In genomic region chr8:10798444-10798843, GRCm38 (mm10) we compare ENCODE assay signal across 24 mouse cellular contexts.
A peak's percentile ranks its signal among the peaks of the same experiment; 100 is the strongest.
DNase-seq lines count a peak whose midpoint lies in the region; ATAC-seq and TF ChIP-seq lines count a peak whose summit lies in the region.
"Had no signal": no experiment of that assay in that cellular context is flagged by ENCODE, and none has a peak within 500 bp of the region (broad histone marks: within the 10 kb centered on the region; RNA-seq: fewer than 3 reads in every experiment).

No protein-coding gene starts in this region.

- no peaks in the 10 kb centered on the region for H3K79me2 ChIP-seq in CH12.LX (replicated peaks; ENCODE audit: control insufficient read depth, extremely low read depth, insufficient read depth, poor library complexity, severe bottlenecking)

- 74% methylated on average over 1 of the region's 1 CpGs for WGBS in midbrain, embryonic 10.5 days
- WGBS in midbrain, embryonic 16.5 days: 100% methylated on average over 1 of the region's 1 CpGs
- WGBS in heart, embryonic 12.5 days: 72% methylated on average over 1 of the region's 1 CpGs

- peaks cover 35% of the 10 kb centered on the region for H3K4me1 ChIP-seq in midbrain, embryonic 10.5 days
- H3K4me1 ChIP-seq in midbrain, embryonic 16.5 days (ENCODE audit: control insufficient read depth, insufficient read depth, low read length): peaks cover 13% of the 10 kb centered on the region
- peaks cover 4 to 26% of the 10 kb centered on the region in 2 experiments; a peak in 3 of 4 replicates for H3K4me1 ChIP-seq in CH12.LX (ENCODE audit: control insufficient read depth in 1 of 2, insufficient read depth in 2 of 2)
- H3K4me1 ChIP-seq in heart, embryonic 12.5 days (replicated peaks): peaks cover 17% of the 10 kb centered on the region
- H3K4me1 ChIP-seq: embryonic facial prominence, embryonic 13.5 days had no signal

- TF ChIP-seq CTCF in CH12.LX (conservative IDR thresholded peaks at IDR 0.05 in 1 of 2, IDR thresholded peaks at IDR 0.05 in 1 of 2; ENCODE audit: low read depth in 2 of 2, low read length in 2 of 2) (no peak), Patski (IDR thresholded peaks at IDR 0.05) (no peak)

- TF ChIP-seq POLR2A in CH12.LX (IDR thresholded peaks at IDR 0.05; ENCODE audit: low read depth, low read length): no peak

- H3K4me2 ChIP-seq in midbrain, embryonic 16.5 days (ENCODE audit: low read length): no peak overlapping the region
- H3K4me2 ChIP-seq in CH12.LX (ENCODE audit: insufficient read depth, low read depth, poor library complexity, severe bottlenecking): no peak overlapping the region
- H3K4me2 ChIP-seq in heart, embryonic 12.5 days: no peak overlapping the region
- H3K4me2 ChIP-seq: embryonic facial prominence, embryonic 13.5 days; embryonic facial prominence, embryonic 15.5 days; forebrain, embryonic 12.5 days had no signal

- no peak for TF ChIP-seq RAD21 in CH12.LX (IDR thresholded peaks at IDR 0.05; ENCODE audit: low read depth, low read length)

- dilution Hi-C loops in CH12.LX (cut with MboI; ENCODE audit: extremely low pct_ligation_motif_present, extremely low pct_unique_long_range_greater_than_20kb, low sequenced_read_pairs): no loop called here

- H3K36me3 ChIP-seq in midbrain, embryonic 10.5 days: no peaks in the 10 kb centered on the region
- H3K36me3 ChIP-seq in midbrain, embryonic 16.5 days (ENCODE audit: control insufficient read depth, insufficient read depth, low read length): no peaks in the 10 kb centered on the region
- H3K36me3 ChIP-seq in CH12.LX (replicated peaks in 1 of 2; ENCODE audit: control insufficient read depth in 1 of 2, insufficient read depth in 1 of 2, low read length in 1 of 2): no peaks in the 10 kb centered on the region
- no peaks in the 10 kb centered on the region for H3K36me3 ChIP-seq in heart, embryonic 12.5 days
- H3K36me3 ChIP-seq: embryonic facial prominence, embryonic 13.5 days; embryonic facial prominence, embryonic 15.5 days; forebrain, embryonic 10.5 days; forebrain, embryonic 12.5 days had no signal

- CTCF ChIA-PET in Patski (lab: Charles Lee): interaction anchor here (1.6 kb wide), 1 partner anchor 147 kb away, joined by 5 read pairs; no protein-coding TSS in a partner anchor

- no peaks in the 10 kb centered on the region for H3K9me3 ChIP-seq in midbrain, embryonic 10.5 days (replicated peaks)
- H3K9me3 ChIP-seq in midbrain, embryonic 16.5 days (replicated peaks; ENCODE audit: control insufficient read depth, low read length, poor library complexity, severe bottlenecking): no peaks in the 10 kb centered on the region
- no peaks in the 10 kb centered on the region for H3K9me3 ChIP-seq in CH12.LX (replicated peaks; ENCODE audit: low read length)
- no peaks in the 10 kb centered on the region for H3K9me3 ChIP-seq in heart, embryonic 12.5 days (replicated peaks)
- H3K9me3 ChIP-seq: embryonic facial prominence, embryonic 13.5 days; embryonic facial prominence, embryonic 15.5 days; forebrain, embryonic 10.5 days; forebrain, embryonic 12.5 days had no signal

- no peak for DNase-seq in midbrain, embryonic 10.5 days (ENCODE audit: low spot score)
- peak; percentile 6 for DNase-seq in CH12.LX (ENCODE audit: extremely low read depth)
- peak; percentile 89 for DNase-seq in Patski (ENCODE audit: low read depth, low spot score)
- DNase-seq in MN1 (ENCODE audit: low spot score): no peak
- DNase-seq: adrenal gland, adult 8-10 months; adrenal gland, postnatal 14 days; adrenal gland, postnatal 36 days; B cell, adult 2 months; cerebellum, adult 11-12 months; cerebellum, adult 2 months; cerebellum, adult 9-10 months; cerebellum, postnatal 10 days; cerebellum, postnatal 25 days had no signal

- no peak overlapping the region for H3K4me3 ChIP-seq in midbrain, embryonic 10.5 days
- no peak overlapping the region for H3K4me3 ChIP-seq in midbrain, embryonic 16.5 days (ENCODE audit: low read depth, low read length)
- H3K4me3 ChIP-seq in CH12.LX (replicated peaks in 1 of 3; ENCODE audit: low read depth in 2 of 3, low read length in 2 of 3, poor library complexity in 1 of 3): no peak overlapping the region
- no peak overlapping the region for H3K4me3 ChIP-seq in heart, embryonic 12.5 days
- H3K4me3 ChIP-seq: embryonic facial prominence, embryonic 13.5 days; embryonic facial prominence, embryonic 15.5 days; erythroblast, embryonic 14.5 days; forebrain, embryonic 10.5 days; forebrain, embryonic 12.5 days had no signal

- no peak for ATAC-seq in midbrain, embryonic 16.5 days
- ATAC-seq in Patski: peak; percentile 90
- ATAC-seq in heart, embryonic 12.5 days (ENCODE audit: insufficient number of reproducible peaks, low FRiP score): no peak
- ATAC-seq: activated CD4-positive, CD25-positive, alpha-beta regulatory T cell, adult 4 months; CD4-positive, CD25-positive, alpha-beta regulatory T cell, adult 4 months; forebrain, embryonic 14.5 days; forebrain, embryonic 16.5 days had no signal

- H3K27me3 ChIP-seq in midbrain, embryonic 10.5 days (ENCODE audit: low read depth, poor library complexity, severe bottlenecking): no peaks in the 10 kb centered on the region
- no peaks in the 10 kb centered on the region for H3K27me3 ChIP-seq in midbrain, embryonic 16.5 days (ENCODE audit: control insufficient read depth, insufficient read depth, low read depth, low read length)
- no peaks in the 10 kb centered on the region for H3K27me3 ChIP-seq in CH12.LX (replicated peaks)
- no peaks in the 10 kb centered on the region for H3K27me3 ChIP-seq in Patski
- H3K27me3 ChIP-seq in heart, embryonic 12.5 days (replicated peaks): no peaks in the 10 kb centered on the region
- H3K27me3 ChIP-seq: embryonic facial prominence, embryonic 13.5 days; embryonic facial prominence, embryonic 15.5 days; forebrain, embryonic 12.5 days had no signal

- TF ChIP-seq EP300 in CH12.LX (IDR thresholded peaks at IDR 0.05; ENCODE audit: low read length): no peak

- peak overlapping the region; percentile 7; the same call in 1 of the 2 replicates for H3K27ac ChIP-seq in midbrain, embryonic 10.5 days (replicated peaks)
- H3K27ac ChIP-seq in midbrain, embryonic 16.5 days (ENCODE audit: low read length): no peak overlapping the region
- H3K27ac ChIP-seq in CH12.LX (ENCODE audit: insufficient read depth, low read depth): no peak overlapping the region
- H3K27ac ChIP-seq in heart, embryonic 12.5 days (ENCODE audit: poor library complexity, severe bottlenecking): no peak overlapping the region
- H3K27ac ChIP-seq: embryonic facial prominence, embryonic 13.5 days; embryonic facial prominence, embryonic 15.5 days; forebrain, embryonic 10.5 days; forebrain, embryonic 12.5 days had no signal

- H3K9ac ChIP-seq in midbrain, embryonic 16.5 days (ENCODE audit: low read depth, low read length): no peak overlapping the region
- H3K9ac ChIP-seq in CH12.LX (ENCODE audit: insufficient read depth, low read depth): no peak overlapping the region
- H3K9ac ChIP-seq in heart, embryonic 12.5 days: no peak overlapping the region
- H3K9ac ChIP-seq: embryonic facial prominence, embryonic 13.5 days; embryonic facial prominence, embryonic 15.5 days; forebrain, embryonic 12.5 days had no signal

- in situ Hi-C loops in CH12.LX (cut with MboI; ENCODE audit: low pct_ligation_motif_present, low pct_unique_long_range_greater_than_20kb, low sequenced_read_pairs): no loop called here
- in situ Hi-C loops in Patski (cut with MboI; ENCODE audit: low pct_unique_long_range_greater_than_20kb): no loop called here

- POLR2A ChIA-PET in Patski (lab: Charles Lee): interaction anchor here (1.3 kb wide), 1 partner anchor 159 kb away, joined by 3 read pairs; no protein-coding TSS in a partner anchor

TF ChIP-seq in CH12.LX, 34 proteins besides CTCF, POLR2A, EP300 and RAD21:
- TF ChIP-seq ELF1 (IDR thresholded peaks at IDR 0.05; ENCODE audit: low read depth, low read length): no peak
- TF ChIP-seq POLR2AphosphoS2 (IDR thresholded peaks at IDR 0.05; ENCODE audit: low read depth, low read length): no peak
- TF ChIP-seq MYC (IDR thresholded peaks at IDR 0.05; ENCODE audit: low read depth, low read length): no peak
- no peak for TF ChIP-seq MAZ (IDR thresholded peaks at IDR 0.05; ENCODE audit: low read depth, low read length)
- no peak for TF ChIP-seq MAFK (IDR thresholded peaks at IDR 0.05; ENCODE audit: insufficient replicate concordance, low read length)
- no peak for TF ChIP-seq PAX5 (IDR thresholded peaks at IDR 0.05; ENCODE audit: low read length)
- no peak for TF ChIP-seq CHD1 (IDR thresholded peaks at IDR 0.05; ENCODE audit: low read depth, low read length)
- TF ChIP-seq ETS1 (conservative IDR thresholded peaks at IDR 0.05; ENCODE audit: low read depth, low read length): no peak
- TF ChIP-seq CHD2 (IDR thresholded peaks at IDR 0.05; ENCODE audit: low read length): no peak
- no peak for TF ChIP-seq MEF2A (IDR thresholded peaks at IDR 0.05; ENCODE audit: borderline replicate concordance, low read depth, low read length)
- no peak for TF ChIP-seq ZKSCAN1 (IDR thresholded peaks at IDR 0.05; ENCODE audit: borderline replicate concordance, low read depth, low read length)
- no peak for TF ChIP-seq SIN3A (IDR thresholded peaks at IDR 0.05; ENCODE audit: low read length)
- no peak for TF ChIP-seq JUND (conservative IDR thresholded peaks at IDR 0.05; ENCODE audit: low read depth, low read length)
- no peak for TF ChIP-seq TBP (conservative IDR thresholded peaks at IDR 0.05; ENCODE audit: low read depth, low read length)
- TF ChIP-seq USF2 (conservative IDR thresholded peaks at IDR 0.05; ENCODE audit: low read depth, low read length): no peak
- TF ChIP-seq TCF12 (IDR thresholded peaks at IDR 0.05; ENCODE audit: low read depth, low read length): no peak
- no peak for TF ChIP-seq HCFC1 (IDR thresholded peaks at IDR 0.05; ENCODE audit: low read depth, low read length)
- no peak for TF ChIP-seq IRF4 (IDR thresholded peaks at IDR 0.05; ENCODE audit: low read depth, low read length)
- TF ChIP-seq BHLHE40 (IDR thresholded peaks at IDR 0.05; ENCODE audit: low read depth, low read length): no peak

Comparison
In these comparisons a context has a peak if more than half of its experiments do, and no peak if none do; other contexts are left out.
1. DNase-seq: peak in CH12.LX (single experiment) and Patski (single experiment); none in midbrain, embryonic 10.5 days (single experiment) and MN1 (single experiment).